Mouse (Mus musculus) left cerebral cortex, postnatal 4 days (tissue): Measurements from ENCODE around the gene Rpl32. TPM values are rescaled to one million over a fixed set of nuclear protein-coding genes. Genes with fewer than 3 reads are reported as not detected.
"Not testable (repeated sequence)": the region's sequence is repeated elsewhere in the genome, so short reads cannot be mapped to it uniquely, and the experiment has no call there.

Experiments
- DNase-seq: peaks from one replicate; pipeline ENCODE4 v3.0.0-alpha.2; 2022
- intact Hi-C: fragments of 180-260 bp; cut with DNase I; formaldehyde crosslinking; loops from one replicate; pipeline ENCODE4 v1.15.1; 2025
- total RNA-seq, 2 experiments: library from RNA; stranded (reverse); gene quantifications; 2 replicates each; pipeline ENCODE4 v1.2.3; 2021

Gene Rpl32
- total RNA-seq, result 100 to 1,000 TPM; 842 to 903 TPM

DNA sequence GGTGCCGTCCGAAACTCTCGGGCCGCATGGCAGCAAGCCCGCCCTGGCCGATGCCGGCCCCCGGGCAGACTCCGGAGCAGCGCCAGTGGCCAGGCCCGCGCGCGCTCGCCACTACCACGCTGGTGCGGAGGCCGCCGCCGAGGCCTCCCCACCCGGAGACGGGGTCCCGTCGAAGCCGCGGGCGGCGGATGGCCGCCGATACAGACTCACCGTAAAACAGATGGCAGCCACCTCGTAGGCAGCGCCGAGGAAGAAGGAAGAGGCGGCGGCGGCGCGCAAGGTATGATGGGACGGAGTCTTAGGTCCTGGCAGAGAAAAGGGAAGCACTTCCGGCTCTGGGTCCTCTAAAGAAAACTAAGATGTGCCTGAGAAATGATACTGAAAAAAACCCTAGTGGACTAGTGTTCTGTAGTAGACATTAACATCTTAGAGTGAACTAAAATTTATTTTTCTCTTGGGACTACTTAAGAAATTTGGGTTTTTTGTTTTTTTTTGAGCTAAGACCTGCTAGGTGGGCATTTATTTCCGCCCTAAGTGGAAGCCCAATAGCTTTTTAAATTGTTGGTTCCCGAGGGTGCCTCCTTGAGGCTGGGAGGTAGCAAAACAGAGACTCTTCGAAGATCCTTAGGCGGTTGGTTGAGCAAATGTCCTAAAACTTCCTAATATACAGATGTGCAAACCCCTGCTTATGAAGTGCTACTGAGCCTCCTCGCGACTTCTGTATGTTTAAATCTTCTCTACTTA, at the start of gene Rpl32:
TSS of gene Rpl32 (minus strand) at position 260 of the 744 bp plus-strand sequence.
- intact Hi-C loops, result loop anchor here (5.0 kb wide), 1 partner anchor 44 kb away; the partner anchor contains the start of genes Ift122 and Mbd4
- peak; percentile 85 for DNase-seq

DNA sequence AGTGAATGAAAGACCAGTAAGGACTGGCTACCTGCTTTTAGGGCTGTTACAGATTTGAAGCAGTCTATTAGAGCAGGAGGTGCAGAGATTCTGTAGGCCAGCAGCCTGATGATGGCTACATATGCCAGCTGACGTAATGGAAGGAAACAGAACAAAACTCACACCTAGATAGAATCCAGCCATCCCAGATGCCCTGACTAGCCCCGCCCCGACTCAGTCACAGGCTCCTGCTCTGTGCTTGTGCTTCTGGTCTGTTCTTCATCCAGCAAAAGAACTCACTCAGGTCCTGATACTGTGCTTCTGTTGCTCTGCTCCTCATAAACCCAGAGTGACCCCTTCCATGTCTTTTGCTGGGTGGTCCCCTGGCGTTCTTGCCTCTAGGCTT, 47.8 kb upstream of the Rpl32 start:
- DNase-seq, result no peak

DNA sequence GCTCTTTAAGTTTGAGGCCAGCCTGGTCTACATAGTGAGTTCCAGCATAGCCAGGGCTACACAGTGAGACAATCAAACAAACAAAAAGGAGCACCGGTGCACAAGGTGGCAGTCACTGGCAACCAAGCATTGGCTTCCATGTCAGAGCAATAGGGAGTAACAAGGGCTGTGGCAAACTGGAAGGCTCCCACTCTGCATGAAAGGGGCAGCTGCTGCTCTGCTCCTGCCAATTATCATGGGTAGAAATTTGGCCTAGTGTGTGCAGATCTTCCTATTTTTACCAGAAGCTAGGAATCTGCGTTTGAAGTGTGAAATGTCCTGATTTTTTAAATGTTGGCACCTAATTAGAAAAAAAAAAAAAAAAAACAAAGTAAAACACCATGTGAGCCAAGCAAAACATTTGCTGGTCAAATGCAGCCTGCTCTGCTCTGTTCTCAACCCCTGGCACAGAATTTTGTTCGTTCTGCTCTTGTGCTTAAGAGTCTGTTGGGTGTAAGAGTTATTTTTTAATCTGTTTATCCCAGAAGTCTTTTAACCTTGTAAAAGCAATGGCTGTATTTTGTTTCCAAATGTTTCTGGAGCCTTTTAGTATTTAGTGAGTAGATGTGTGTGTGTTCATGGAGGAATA, 47.3 kb upstream of the Rpl32 start:
- DNase-seq, result peak; percentile 9
- intact Hi-C loops, result no loop called here

More for the DNA sequence above, 47.8 kb upstream of the Rpl32 start:
- intact Hi-C loops, result no loop called here

DNA sequence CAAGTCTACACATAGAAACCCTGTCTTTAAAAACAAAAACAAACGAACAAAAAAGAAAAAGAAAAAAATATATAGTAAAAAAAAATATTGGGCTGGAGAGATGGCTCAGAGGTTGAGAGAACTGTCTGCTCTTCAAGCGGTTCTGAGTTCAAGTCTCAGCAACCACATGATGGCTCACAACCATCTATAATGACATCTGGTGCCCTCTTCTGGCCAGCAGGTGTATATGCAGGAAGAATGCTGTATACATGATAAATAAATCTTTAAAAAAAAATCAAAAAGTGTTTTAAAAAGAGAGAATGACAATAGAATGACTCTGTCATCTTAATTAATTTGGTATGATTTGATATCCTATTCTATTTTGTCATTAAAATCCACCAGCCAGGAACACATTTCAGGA, 45.9 kb upstream of the Rpl32 start:
- DNase-seq, result no peak
- intact Hi-C loops, result loop anchor here (5.0 kb wide), 1 partner anchor 47 kb away; the partner anchor contains the start of gene Rpl32

DNA sequence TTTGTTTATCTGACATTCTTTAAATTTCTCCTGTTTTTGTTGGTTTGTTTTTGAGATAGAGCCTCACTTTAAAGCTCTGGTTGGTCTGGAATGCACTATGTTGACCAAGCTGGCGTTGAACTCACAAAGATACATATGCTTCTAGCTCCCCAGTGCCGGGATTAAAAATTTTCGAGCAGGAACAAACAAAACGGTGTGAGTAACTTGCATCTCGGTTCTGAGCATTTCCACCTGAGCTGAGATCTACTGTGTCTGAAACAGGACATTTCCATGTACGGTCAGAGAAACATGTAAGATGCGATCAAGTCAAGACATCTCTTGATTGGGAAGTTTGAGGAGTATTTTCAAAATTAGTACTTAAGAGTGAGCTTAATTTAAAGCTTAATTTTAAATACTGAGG, 45.4 kb upstream of the Rpl32 start:
- no peak for DNase-seq
- intact Hi-C loops, result loop anchor here (5.0 kb wide), 1 partner anchor 47 kb away; the partner anchor contains the start of gene Rpl32

DNA sequence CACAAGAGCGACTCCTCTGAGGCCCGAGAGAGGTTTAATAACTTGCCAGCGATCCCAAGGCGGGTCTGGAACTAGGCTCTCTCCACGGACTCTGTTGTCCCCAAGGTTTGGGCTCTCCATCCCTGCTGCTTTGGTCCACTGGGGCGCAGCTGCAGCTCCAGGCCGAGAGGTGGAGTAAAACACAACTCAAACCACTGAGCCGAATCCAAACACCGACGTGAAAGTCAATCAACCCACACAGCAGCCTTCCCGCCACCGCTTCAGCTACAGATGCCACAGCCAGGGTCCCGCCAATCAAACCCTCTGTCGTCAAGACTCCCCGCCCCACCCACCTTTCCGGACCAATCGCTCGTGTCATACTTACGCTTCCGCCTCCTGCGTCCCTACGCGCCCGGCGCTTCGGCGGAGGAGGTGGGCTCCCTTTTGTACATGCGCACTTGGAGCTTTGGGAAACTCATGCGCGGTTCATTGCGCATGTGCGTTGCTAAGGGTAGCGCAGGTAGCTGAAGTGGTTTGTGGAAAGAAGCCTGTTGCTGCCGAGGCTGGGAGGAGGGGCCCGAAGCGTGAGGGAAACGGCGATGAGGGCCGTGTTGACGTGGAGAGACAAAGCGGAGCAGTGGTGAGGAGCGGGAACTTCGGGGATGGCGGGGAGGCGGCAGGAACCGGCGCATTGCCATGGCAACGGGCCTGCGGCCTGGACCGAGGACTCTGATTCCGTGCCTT, 44.7 kb upstream of the Rpl32 start, which contains the start of the genes Mbd4 and Ift122:
TSS of gene Mbd4 (minus strand) at position 281 of the 723 bp plus-strand sequence.
TSS of gene Ift122 (plus strand) at position 380 of the 723 bp plus-strand sequence.
- DNase-seq, result peak; percentile 99
- intact Hi-C loops, result loop anchor here (5.0 kb wide), 1 partner anchor 46 kb away; the partner anchor contains the start of gene Rpl32

DNA sequence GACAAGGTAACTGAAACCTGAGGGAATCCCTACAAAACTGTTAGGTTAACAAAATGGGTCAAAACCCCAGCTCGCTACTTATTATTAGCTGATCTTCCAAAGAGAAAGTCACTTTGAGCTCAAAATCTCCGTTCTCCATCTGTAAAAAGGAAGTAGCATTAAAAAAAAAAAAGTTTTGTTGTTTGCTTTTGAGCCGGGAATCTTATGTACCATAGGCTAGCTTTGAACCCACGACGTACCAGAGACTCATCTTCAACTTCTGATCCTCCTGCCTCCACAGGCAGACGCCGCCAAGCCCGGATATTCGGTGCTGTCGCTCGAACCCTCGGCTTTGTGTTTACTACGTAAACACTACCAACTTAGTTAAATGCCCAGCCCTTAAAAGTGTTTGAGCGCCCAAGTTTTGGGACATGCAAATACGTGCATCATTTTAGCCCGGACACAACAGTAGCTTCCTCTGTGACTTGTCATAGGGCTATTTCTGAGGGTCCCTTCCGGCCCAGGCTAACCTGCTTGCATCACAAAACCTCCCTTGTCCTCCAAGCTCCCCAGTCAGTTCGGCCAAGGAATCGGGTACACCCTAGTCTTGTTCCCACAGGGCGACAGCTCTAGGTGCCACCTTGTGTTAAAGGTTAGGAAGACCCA, 44.0 kb upstream of the Rpl32 start:
- no peak for DNase-seq
- intact Hi-C loops, result loop anchor here (5.0 kb wide), 1 partner anchor 45 kb away; the partner anchor contains the start of gene Rpl32

DNA sequence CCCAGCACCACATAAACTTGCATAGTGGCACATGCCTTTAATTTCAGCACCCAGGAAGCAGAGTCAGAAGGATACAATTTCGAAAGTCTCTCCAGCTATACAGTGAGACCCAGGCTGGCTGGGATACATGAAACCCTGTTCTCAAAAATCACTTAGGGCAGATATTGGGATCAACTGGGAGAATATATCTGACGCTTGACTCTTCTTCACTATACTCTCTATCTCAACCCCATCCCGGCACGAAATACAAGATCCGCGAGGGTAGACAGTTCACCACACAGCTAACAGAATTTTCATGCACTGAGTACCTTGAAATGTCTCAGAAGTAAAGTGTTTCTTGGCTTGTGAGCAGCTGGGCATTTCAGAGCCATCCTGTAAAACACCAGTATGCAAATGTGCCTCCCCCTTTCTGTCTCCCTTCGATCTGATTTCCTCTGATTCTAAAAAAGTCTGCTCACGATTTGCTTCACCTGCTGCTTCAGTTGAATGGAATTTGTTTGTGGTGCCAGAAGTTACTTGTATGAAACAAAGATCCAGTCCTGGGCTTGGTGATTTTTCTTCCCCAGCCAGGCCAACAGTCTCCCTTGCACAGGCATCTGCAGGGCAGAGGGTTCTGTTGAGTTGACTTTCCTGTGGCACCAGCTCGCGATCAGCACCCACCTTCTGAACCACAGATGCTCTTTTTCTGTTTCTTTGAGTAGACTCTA, 40.2 kb upstream of the Rpl32 start:
- no peak for DNase-seq
- intact Hi-C loops, result no loop called here

DNA sequence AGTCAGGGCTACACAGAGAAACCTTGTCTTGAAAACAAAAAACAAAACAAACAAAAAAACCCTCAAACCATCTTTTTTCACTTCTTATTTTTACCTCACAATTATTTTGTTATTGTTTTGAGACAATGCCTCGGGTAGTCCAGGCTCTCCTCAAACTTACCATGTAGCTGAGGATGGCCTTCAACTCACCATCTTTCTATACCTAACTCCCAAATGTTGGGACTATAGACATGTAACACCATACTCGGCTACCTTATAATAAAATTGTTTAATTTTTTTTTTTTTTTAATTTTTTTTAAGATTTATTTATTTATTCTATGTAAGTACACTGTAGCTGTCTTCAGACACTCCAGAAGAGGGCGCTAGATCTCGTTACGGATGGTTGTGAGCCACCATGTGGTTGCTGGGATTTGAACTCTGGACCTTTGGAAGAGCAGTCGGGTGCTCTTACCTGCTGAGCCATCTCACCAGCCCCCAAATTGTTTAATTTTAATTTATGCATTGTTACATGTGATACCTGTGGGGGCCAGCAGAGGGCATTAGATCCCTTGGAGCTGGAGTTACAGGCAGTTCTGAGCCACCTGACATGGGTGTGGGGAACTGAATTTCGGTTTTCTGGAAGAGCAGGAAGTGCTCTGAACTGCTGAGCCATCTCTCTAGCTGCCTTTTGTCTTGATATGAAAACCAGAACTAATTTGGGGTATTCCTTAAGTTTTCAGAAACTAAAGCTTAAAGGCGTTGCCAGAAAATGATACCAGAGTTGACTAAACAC, 38.3 kb upstream of the Rpl32 start:
- intact Hi-C loops, result no loop called here

DNA sequence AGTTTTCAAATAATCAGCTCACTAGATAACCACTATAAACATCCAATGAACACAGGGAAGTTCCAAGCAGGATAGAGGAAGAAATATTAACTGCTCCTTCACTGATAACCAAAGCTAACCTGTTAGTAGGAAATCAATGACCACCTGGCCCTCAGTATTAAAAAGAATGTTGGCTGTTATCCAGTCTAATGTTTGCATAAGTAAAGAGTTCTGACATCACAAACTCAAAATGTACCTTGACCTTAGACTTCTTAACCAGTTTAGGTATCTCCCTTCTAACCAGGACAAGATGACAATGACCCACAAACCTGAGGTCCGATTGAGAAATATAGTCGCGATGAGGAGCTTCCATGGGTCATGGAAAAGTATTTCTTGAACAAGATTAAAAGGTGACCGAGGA, 36.5 kb upstream of the Rpl32 start:
- intact Hi-C loops, result no loop called here
- no peak for DNase-seq

More for the DNA sequence above, 38.3 kb upstream of the Rpl32 start:
- peak; percentile 55 for DNase-seq

DNA sequence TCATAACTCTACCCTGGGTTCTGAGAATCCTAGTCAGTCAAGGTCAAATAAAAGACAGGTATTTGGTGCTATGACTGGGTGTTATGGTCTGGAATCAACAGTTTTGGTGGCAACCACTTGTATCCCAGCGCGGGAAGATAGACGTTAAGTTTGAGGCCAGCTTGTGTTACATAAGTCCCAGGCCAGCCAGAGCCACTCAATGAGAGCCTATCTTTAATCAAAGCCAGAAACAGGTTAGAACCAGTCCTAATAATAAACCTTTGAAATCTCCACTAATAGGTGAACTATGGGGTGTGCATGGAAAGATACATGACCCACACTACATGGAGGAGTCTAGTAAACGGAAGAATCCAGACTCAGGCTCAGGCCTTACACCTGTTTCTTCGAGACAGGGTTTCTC, 30.2 kb upstream of the Rpl32 start:
- intact Hi-C loops, result no loop called here
- no peak for DNase-seq

DNA sequence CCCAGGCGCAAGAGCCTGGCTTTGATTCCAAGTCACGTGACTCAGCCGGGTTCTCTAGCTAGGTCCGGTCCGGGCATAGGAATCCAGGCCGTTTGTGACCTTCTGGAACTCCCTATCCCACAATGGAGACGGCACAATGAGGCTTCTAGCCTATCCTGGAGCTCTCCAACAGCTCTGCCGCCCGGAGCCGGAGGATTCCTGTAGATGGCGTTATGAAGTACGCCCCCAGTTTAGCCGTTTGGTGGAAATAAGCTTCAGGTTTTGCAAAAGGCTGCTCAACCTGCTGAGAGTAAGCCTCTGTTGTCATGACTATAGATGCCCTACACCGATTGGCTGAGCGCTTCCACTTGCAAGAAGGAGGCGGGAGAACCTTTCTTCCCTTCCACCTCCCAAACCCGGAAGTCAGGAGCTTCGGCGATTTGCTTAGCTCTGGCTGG, 29.6 kb upstream of the Rpl32 start, which contains the start of gene Efcab12:
TSS of gene Efcab12 (minus strand) at position 252 of the 437 bp plus-strand sequence.
- DNase-seq, result peak; percentile 57
- intact Hi-C loops, result no loop called here

DNA sequence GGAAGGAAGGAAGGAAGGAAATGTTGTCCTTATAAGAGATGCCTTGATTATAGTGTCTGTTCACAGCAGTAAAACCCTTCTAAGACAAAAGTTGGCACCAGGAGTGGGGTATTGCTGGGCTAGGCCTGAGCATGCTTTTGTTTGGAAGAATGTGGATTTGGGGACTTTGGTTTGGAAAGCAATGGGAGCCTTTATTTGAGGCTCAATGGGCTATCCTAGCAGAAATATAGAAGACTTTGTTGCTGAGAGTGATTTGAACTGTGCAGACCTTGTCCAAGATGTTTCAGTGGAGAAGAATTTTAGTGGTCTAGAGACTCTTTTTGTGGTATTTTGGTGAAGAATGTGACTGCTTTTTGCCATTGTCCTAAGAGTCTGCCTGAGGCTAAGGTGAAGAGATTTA, 25.3 kb upstream of the Rpl32 start:
- intact Hi-C loops, result no loop called here

DNA sequence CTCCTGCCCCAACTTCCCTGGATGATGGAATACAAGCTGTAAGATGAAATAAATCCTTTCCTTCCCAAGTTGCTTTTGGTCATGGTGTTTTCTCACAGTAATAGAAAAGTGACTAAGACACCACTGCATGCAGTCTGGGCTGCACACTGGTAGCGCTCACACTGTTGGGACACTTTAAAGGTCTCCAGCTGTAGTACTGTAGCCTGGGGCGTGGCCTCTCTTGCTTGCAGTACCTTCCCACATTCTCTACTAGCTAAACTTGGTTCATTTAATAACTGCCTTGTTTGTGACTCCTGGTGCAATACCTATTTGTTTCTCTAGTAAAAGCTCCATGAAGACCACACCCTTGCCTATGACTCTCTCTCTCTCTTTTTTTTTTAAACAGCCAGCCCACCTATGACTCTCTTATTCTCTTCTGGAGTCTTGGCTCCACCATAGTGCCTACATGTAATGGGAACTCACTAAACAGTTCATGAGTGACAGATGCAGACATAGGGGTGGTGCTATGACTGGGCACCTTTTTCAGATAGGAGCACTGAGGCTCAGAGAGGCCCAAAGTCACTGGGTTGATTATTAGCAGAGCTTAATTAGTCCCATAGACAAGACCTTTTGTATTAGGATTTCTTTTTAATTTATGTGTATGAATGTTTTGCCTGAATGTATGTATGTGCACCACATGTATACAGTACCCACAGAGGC, 23.8 kb upstream of the Rpl32 start:
- DNase-seq, result no peak
- intact Hi-C loops, result no loop called here

More for the DNA sequence above, 25.3 kb upstream of the Rpl32 start:
- DNase-seq, result no peak

DNA sequence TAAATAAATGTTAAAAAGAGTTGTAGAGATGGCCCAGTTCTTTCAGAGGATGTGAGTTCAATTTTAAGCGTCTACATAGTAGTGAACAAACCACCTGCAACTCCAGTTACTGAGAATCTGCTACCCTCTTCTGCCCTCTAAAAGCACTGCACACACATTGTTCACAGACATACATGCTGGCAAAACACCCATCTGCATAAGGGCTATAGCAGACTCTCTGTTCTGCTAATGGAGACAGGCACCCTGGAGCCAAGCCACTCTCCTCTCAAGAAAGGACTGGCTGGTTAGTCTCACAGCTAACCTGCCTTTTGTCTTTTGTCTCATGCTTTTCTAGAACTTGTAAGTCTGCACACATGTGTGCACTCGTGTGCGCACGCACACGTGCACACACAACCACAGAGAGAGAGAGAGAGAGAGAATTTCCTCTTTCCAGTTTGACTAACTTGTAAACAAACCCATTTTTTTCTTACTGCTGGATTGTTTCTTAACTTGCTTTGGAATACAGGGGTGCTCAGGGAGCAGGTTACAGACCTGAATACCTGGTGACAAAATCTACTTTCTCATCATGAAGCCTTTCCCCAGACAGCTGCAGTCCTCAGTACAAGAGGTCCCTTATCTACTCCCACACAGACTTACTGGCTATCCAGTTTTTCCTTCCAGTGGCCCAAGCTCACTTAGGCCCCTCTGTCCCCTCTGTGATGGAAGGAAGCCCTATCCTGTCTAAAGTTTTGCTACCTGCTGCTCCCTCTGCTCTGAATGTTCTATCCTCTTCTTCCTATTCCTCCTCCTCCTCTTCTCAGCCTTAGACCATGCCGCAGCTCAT, 22.4 kb upstream of the Rpl32 start:
- intact Hi-C loops, result no loop called here
- no peak for DNase-seq

DNA sequence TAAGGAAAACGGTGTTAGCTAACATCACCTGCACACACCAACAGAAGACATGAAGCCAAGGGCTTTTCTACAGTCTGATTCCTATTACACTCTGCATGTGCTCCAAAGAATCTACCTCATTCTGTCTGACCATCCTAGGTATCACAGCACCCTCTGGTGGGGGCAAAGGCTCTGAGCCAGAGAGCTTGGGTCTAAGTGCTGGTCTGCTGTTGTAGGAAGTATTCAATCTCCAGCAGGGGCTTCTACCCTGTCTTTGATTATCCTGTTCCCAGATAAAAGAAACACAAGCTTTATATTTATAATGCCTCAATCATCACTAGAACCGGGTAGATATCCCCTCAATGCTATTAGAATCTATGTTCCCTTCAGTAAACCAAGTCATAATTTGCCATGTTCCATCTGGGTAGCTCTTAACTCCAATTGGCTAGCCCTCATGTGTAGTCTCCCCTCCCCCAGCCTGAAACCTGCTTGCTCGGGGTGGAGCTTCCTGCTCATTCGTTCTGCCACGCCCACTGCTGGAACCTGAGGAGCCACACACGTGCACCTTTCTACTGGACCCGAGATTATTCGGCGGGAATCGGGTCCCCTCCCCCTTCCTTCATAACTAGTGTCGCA, 15.4 kb upstream of the Rpl32 start:
- peak; percentile 64 for DNase-seq
- intact Hi-C loops, result not testable (repeated sequence)
